Mouse (Mus musculus) liver, postnatal 0 days (tissue): Measurements from ENCODE around the gene Reln. TPM values are rescaled to one million over a fixed set of nuclear protein-coding genes. Genes with fewer than 3 reads are reported as not detected.
A peak's percentile ranks its signal among the peaks of the same experiment; 100 is the strongest.

Source experiments
- ATAC-seq: fragments of 200-750 bp; cut with Nextera tagmentation; 2 replicates; pipeline ENCODE4 v1.8.0; 2017; ENCODE audit warnings: mild to moderate bottlenecking, moderate library complexity
- DNase-seq: peaks from one replicate; pipeline ENCODE4 v3.0.0-alpha.2; 2016
- H3K27ac ChIP-seq: fragments of 300-500 bp; sonication (generic); 2 replicates; pipeline ENCODE4 v1.5.1; 2014; ENCODE audit warnings: antibody characterized with exemption, moderate library complexity, mild to moderate bottlenecking, low read depth
- H3K27me3 ChIP-seq: fragments of 300-500 bp; sonication (generic); 2 replicates; pipeline ENCODE4 v1.6.1; 2014; ENCODE audit warnings: low read length, control low read depth, mixed read lengths; ENCODE audit not compliant: insufficient read depth
- H3K36me3 ChIP-seq: fragments of 300-500 bp; sonication (generic); replicated peaks from 2 replicates; pipeline ENCODE4 v1.6.1; 2014; ENCODE audit warnings: mild to moderate bottlenecking, control low read depth, low read length, moderate library complexity, mixed read lengths; ENCODE audit not compliant: insufficient read depth
- H3K4me1 ChIP-seq: fragments of 300-500 bp; sonication (generic); 2 replicates; pipeline ENCODE4 v1.6.1; 2014; ENCODE audit warnings: antibody characterized with exemption, mild to moderate bottlenecking, control low read depth; ENCODE audit not compliant: insufficient read depth
- H3K4me2 ChIP-seq: fragments of 300-500 bp; sonication (generic); 2 replicates; pipeline ENCODE4 v1.6.1; 2014; ENCODE audit warnings: low read depth, mild to moderate bottlenecking, low read length, moderate library complexity, mixed read lengths
- H3K4me3 ChIP-seq: fragments of 300-500 bp; sonication (generic); 2 replicates; pipeline ENCODE4 v1.5.1; 2014; ENCODE audit warnings: low read depth, low read length
- H3K9ac ChIP-seq: fragments of 300-500 bp; sonication (generic); replicated peaks from 2 replicates; pipeline ENCODE4 v1.6.1; 2014; ENCODE audit warnings: mild to moderate bottlenecking, moderate library complexity
- H3K9me3 ChIP-seq: fragments of 300-500 bp; sonication (generic); 2 replicates; pipeline ENCODE4 v1.6.1; 2016; ENCODE audit warnings: mild to moderate bottlenecking, control low read depth, low read length, mixed read lengths
- CTCF ChIP-seq: sonication (generic); IDR thresholded peaks from 2 replicates; pipeline ENCODE4 v1.5.1; 2016; ENCODE audit warnings: antibody characterized with exemption, low read depth
- EP300 ChIP-seq: IDR thresholded peaks from 2 replicates; pipeline ENCODE4 v1.6.1; 2016; ENCODE audit warnings: antibody characterized with exemption, low read depth, mild to moderate bottlenecking
- WGBS: fragments of 180-500 bp; shearing (Covaris S2); extraction: QIAGEN DNeasy Blood & Tissue Kit; methylation state at CpG from one replicate; pipeline ENCODE4 v1.1.7; 2014; ENCODE audit not compliant: insufficient replicate concordance; 5-methylcytosine and 5-hydroxymethylcytosine counted together
- polyA plus RNA-seq: library from polyadenylated mRNA; unstranded; fragments of >200 nt; fragmentation: Nextera tagmentation; extraction: Ambion mirVana; gene quantifications from 2 replicates; pipeline ENCODE4 v1.2.1, GENCODE M21; 2015

Gene Reln
- polyA plus RNA-seq, 1 experiment from 2014 or later = 16.8 TPM

DNA sequence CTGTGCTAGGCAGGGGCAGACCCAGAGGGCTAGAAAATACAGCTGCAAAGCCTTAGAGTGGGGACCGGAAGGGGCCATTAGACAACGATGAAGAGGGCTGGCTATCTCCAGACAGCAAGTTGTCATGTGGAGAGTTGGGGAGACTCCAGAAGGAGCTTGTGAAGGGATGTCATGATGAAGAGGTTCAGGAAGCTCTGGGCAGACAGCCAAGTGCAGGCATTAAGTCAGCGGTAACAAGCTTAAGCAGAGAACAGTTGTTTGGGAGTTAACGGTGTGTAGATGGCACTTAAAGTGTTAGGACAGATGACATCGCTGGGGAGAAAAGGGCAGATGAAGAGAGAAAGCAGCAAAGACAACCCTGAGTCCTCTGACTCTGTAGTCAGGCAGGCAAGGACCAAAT is 13.7 kb downstream of the Reln start:
- 0 out of 2 replicates have a peak, but pooled peaks cover 3% of the 10 kb centered on the region for H3K9me3 ChIP-seq
- H3K4me2 ChIP-seq = no peak overlapping the region
- TF ChIP-seq EP300 (no peak), CTCF (no peak)
- no peak overlapping the region for H3K9ac ChIP-seq
- no peaks in the 10 kb centered on the region for H3K4me1 ChIP-seq
- ATAC-seq = no peak
- H3K27ac ChIP-seq = no peak overlapping the region
- 64% methylated on average over 5 of the region's 5 CpGs for WGBS
- no peak overlapping the region for H3K4me3 ChIP-seq
- no peaks in the 10 kb centered on the region for H3K27me3 ChIP-seq
- H3K36me3 ChIP-seq = no peaks in the 10 kb centered on the region
- DNase-seq = no peak

DNA sequence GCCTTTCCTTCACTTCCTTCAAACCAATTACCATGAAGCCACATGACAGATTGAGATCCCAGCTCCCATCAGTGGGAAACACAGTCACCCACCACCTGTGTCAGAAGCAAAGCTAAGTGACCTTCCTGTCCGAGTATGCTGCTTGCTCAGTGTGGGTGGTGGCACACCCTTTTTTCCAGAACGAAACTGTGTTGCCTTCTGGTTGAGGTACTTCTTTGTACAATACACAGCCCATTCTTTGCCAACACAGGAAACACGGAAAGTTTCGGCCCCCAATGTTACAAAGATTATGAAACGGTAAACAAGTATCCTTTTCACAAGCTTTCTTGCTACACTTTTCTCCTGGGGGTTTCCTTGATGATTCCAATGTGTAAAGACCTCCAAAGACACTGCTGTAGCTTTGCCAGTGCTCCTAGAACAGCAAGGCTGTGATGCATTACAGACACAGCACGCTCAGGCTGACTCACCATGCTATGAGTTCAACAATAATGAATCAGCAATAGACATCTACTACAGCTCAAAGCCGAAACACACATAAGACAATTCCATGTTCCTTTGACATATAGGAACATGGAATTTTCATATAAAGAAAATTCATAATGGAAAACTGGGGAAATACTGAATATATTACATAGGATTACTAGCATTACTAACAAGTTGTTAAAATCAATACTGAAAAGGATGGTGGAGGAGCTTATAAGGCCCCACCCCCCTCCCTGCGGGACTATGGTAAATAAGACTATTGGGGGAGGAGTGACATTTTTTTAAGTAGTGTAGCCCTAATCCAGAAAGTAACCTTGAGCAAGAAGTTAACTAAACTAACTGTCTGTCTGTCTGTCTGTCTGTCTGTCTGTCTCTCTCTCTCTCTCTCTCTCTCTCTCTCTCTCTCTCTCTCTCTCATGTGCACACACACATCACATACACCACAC is 15.8 kb downstream of the Reln start:
- no peak overlapping the region for H3K4me3 ChIP-seq
- WGBS = 68% methylated on average over 8 of the region's 8 CpGs
- H3K9me3 ChIP-seq = 0 out of 2 replicates have a peak, but pooled peaks cover 3% of the 10 kb centered on the region
- TF ChIP-seq EP300 (no peak), CTCF (no peak)
- H3K27me3 ChIP-seq = no peaks in the 10 kb centered on the region
- no peaks in the 10 kb centered on the region for H3K36me3 ChIP-seq
- ATAC-seq = peak; percentile 53
- no peak overlapping the region for H3K27ac ChIP-seq
- no peak for DNase-seq
- no peak overlapping the region for H3K9ac ChIP-seq
- no peak overlapping the region for H3K4me2 ChIP-seq
- H3K4me1 ChIP-seq = no peaks in the 10 kb centered on the region

DNA sequence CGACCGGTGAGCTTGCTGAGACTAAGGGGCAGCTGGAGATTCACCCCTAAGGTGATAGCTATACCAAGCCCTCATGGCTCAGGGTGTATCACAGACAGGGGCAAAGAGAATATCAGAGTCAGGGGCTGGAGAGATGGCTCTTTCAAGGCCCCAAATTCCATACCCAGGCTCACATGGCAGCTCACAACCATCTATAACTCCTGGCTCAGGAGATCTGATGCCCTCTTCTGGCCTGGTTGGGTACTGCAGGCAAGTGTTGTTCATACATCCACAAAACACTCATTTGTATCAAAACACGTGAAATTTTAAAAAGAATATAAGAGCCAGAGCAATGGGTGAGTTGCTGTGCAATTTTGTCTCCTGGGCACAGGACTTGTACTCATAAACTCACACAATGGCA is 17.3 kb downstream of the Reln start:
- Histone ChIP-seq H3K4me1 (no peaks in the 10 kb centered on the region), H3K9ac (no peak overlapping the region), H3K36me3 (no peaks in the 10 kb centered on the region), H3K27me3 (no peaks in the 10 kb centered on the region), H3K9me3 (no peaks in the 10 kb centered on the region), H3K4me2 (no peak overlapping the region), H3K27ac (no peak overlapping the region), H3K4me3 (no peak overlapping the region)
- 81% methylated on average over 3 of the region's 3 CpGs for WGBS
- DNase-seq (peak; percentile 68), ATAC-seq (no peak)
- no peak for TF ChIP-seq EP300
- TF ChIP-seq CTCF = peak; percentile 84

DNA sequence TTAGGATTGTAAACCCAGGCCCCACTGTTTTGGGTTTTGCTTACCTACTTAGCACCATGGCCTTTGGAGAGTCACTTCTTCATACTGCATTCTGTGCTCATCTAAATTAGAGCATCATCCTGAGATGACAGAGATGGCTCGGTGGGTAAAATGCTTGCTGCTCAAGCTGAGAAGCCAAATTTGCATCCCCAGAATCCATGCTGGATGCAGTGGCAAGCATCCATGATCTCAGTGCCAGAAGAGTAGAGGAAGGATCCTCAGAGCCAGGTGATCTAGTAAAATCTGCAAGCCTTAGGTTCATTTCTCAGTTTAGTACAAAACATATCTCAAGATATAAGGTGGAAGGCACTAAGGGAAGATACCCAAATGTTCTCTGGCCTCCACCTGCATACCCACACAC is 20.7 kb downstream of the Reln start:
- Histone ChIP-seq H3K27me3 (no peaks in the 10 kb centered on the region), H3K4me3 (no peak overlapping the region)
- WGBS = 72% methylated on average over 1 of the region's 1 CpGs

DNA sequence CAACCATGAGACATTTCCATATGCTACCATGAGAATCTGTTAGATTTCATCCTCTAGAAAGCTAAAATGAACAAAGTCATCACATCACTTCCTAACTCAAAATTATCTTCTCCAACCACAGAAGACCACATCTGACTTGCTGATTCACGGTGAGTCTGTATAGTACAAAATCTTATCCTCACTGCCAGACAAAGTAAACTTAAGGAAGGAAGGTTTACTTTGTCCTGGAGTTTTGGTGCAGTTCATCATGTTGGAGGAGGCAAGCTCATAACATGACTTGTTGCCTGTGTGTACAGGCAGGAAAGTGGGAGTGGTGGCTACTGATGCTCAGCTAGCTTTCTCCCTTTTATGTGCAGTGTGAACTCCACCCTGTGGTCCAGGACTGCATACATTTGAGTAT is 26.7 kb downstream of the Reln start:
- Histone ChIP-seq H3K4me1 (no peaks in the 10 kb centered on the region), H3K36me3 (no peaks in the 10 kb centered on the region), H3K27me3 (no peaks in the 10 kb centered on the region), H3K4me2 (no peak overlapping the region), H3K27ac (no peak overlapping the region), H3K9me3 (no peaks in the 10 kb centered on the region), H3K9ac (no peak overlapping the region), H3K4me3 (no peak overlapping the region)
- DNase-seq (no peak), ATAC-seq (peak; percentile 66)
- peak; percentile 73 for TF ChIP-seq EP300
- TF ChIP-seq CTCF = no peak
- WGBS = 79% methylated on average over 1 of the region's 1 CpGs

More for the DNA sequence above, 20.7 kb downstream of the Reln start:
- H3K9me3 ChIP-seq = no peaks in the 10 kb centered on the region
- no peak overlapping the region for H3K4me2 ChIP-seq
- TF ChIP-seq EP300 = no peak
- no peaks in the 10 kb centered on the region for H3K4me1 ChIP-seq
- ATAC-seq (no peak), DNase-seq (no peak)
- H3K36me3 ChIP-seq = no peaks in the 10 kb centered on the region
- H3K27ac ChIP-seq = no peak overlapping the region
- H3K9ac ChIP-seq = no peak overlapping the region

DNA sequence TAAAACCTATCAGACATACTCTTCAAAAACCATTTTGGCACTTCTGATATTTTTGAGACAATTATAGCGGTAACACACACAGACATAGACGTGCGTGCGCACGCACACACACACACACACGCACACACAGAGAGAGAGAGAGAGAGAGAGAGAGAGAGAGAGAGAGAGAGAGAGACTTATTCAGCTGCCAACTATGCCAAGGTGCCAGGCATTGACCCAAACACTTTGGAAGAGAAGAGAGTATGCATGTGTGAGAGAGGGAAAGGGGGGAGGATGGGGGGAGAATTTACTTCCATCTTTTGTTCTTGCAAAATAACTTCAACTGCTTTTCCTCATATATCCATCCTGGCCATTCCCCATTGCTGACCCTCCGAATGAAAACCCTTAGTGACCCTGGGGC is 28.0 kb downstream of the Reln start:
- TF ChIP-seq EP300 (no peak), CTCF (no peak)
- no peaks in the 10 kb centered on the region for H3K9me3 ChIP-seq

More for the DNA sequence above, 28.0 kb downstream of the Reln start:
- 87% methylated on average over 7 of the region's 7 CpGs for WGBS
- Histone ChIP-seq H3K9ac (no peak overlapping the region), H3K4me2 (no peak overlapping the region), H3K4me3 (no peak overlapping the region), H3K27me3 (no peaks in the 10 kb centered on the region), H3K4me1 (no peaks in the 10 kb centered on the region), H3K36me3 (no peaks in the 10 kb centered on the region), H3K27ac (no peak overlapping the region)
- DNase-seq (no peak), ATAC-seq (no peak)
